Mouse (Mus musculus) embryo, embryonic 11.5 days (tissue): Measurements from ENCODE around the gene Bcl6b.

Experiments
- DNase-seq: peaks from one replicate; pipeline ENCODE4 v3.0.0-alpha.2; 2012; ENCODE audit warnings: low read depth, low spot score

Bcl6b gene

DNA sequence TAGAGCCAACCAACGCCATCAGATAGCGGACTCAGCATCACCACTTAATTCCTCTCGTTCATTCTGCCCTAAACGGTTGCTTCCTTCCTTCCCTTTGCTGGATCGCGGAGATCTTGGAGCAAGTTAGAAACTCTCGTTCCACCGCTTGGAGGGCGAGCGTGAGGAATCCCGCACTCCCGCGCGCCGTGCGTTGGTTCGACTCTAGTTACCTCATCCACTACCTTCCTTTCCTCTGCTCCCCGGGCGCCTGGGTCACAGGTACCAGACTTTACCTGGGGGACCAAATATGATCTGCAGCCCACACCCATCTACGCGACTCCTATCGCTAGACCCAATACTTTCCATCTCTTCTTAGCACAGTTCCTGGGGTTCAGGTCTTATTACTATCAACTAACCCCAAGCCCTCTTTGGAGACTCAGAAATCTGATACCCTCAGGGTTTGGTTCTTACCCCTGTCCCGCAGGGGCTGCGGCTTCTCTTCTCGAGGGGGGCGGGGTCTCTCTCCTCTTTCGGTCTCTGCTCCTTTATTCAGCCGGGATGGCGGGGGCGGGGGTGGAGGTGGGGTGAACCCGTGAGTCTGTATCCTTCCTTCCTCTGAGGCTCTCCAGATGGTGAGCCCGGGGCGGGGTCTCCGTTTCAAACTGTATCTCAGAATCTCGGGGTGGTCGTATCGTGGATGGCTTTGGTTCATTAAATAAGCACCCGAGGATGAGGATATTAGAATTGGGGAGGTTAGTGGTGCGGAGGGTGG, at the start of gene Bcl6b:
Gene Bcl6b, minus strand, starts transcription at position 539 of the 751 bp plus-strand sequence.
- no peak for DNase-seq

DNA sequence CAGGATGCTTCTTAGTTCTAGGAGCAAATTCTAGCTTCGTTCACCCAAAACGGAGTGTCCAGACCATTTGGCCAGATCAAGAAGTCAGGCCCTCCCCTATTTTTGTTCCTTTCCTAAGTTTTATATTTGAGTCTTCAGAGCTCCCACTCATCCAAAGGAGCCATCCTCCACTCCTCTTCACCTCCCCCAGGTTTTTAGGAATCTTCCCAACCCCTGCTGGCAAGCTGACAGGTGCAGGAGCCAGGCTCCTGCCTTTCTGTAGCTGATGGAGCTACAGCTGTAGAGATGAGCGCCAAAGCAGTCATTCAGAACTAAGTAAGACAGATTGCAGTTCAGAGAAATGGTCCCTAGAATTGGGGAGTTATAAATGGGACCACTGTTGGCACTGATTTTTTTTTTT, 49.4 kb upstream of the Bcl6b start:
- no peak for DNase-seq

DNA sequence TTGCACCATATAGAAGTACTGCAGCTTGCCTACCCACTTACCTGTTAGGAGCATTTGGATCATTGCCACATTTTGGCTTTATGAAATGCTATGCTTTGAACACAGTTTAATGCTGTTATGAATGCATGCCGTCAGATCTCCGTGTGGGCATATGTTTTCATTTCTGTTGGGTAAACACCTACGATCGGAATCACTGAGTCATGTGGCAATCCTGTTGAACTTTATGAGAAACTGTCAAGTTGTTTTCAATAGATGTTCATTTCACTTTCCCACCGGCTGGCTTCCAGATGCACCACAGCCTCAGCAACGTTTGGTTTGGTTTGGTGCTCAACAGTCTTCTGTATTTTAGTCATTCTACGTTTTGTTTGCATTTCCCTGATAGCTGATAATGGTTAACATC, 42.0 kb upstream of the Bcl6b start:
- no peak for DNase-seq

DNA sequence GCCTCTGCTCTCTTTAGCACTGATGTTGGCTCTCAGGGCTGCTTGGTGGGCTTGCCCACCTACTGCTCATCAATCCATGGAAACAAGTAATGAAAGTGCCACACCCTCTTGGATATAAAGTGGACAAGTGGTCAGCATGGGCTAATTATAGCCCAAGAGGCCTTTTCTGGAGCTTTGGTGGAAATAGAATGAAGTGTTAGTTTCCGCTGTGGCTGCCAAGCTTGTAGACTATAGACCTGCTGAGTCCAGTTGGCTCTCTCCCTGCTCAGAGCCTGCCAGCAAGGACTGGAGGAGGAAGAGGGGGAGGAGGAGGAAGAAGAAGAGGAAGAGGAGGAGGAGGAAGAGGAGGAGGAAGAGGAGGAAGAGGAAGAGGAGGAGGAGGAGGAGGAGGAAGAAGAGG, 36.8 kb upstream of the Bcl6b start:
- no peak for DNase-seq

DNA sequence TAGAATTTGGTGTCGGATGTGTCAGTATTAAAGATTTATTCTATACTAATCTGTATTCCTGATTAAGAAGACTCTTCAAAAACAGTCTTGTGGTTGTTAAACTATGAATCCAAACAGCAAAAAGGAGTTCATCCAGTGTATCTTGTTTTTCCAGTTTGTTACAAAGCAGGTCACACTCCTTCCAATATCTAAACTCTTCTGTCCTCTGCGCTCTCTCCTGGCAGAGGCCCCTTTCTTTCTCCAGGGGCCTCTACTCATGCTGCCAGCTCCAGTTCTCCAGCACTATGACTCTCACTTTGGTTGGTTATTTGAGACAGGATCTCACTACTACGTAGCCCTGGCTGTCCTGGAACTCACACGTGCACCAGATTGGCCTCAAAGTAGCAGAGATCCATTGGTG, 36.2 kb upstream of the Bcl6b start:
- DNase-seq, result no peak

DNA sequence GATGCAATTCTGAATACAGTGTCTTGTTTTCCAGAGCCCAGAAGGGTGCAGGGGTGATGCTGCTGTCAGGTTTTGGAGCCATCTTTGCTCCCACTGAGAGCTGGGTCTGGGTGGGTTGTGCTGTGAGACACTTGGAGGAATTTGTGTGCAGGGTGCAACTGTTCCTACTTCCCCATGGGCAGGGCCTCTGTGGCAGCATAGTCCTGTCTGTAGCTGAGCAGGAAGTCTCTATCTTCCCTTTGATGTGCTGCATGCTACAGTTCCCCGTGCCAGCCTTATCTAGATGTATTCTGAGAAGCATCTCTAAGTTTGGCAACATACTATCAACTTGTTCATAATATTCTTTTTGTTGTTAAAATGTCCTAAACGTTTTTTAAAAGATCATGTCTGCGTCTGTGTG, 35.7 kb upstream of the Bcl6b start:
- DNase-seq, result no peak

DNA sequence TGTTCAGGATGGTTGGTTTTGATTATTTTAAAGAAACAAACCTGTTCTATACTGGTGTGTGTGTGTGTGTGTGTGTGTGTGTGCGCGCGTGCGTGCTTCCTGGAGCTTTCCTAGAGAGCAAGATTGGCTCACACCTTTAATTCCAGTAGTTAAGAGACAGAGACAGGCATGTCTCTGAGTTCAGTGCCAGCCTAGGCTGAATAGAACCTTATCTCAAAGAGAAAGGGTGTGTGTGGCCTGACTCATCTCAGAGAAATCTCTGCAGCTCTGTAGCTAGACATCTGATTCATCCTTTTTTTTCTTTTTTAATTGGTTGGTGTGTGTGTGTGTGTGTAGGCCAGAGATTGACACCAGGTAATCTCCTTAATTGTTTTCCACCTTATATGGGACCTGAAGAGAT, 29.4 kb upstream of the Bcl6b start:
- DNase-seq, result no peak

DNA sequence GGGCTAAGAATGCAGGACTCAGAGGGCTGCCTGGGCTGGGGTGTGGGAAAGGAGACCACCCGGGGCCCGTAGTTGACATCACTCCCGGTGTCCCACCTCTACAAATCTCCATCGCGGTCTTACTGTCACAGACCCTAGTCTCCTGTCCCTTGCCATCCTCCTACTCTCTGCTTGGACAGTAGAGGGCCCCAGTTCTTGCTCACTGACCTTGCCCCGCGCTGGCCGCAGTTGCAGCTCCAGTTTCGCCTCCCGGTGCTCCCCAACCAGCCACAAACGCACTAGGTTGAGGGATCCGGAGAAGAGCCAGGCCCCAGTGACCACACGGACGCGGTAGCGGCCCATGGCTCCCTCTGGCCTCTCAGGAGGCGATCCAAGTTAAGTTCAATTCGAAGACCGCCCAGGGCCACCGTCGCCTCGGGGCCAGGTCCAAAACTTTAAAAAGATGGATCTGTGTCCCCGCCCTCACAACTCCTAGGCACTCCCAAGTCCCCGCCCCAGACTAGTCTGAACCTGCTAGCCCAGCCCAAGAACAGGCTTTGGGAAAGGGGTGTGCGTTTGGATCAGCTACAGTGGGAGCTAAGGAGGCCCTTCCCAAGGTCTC, 25.4 kb upstream of the Bcl6b start, which contains the start of gene Alox12:
Gene Alox12, minus strand, starts transcription at position 423 of the 601 bp plus-strand sequence.
- DNase-seq, result no peak

DNA sequence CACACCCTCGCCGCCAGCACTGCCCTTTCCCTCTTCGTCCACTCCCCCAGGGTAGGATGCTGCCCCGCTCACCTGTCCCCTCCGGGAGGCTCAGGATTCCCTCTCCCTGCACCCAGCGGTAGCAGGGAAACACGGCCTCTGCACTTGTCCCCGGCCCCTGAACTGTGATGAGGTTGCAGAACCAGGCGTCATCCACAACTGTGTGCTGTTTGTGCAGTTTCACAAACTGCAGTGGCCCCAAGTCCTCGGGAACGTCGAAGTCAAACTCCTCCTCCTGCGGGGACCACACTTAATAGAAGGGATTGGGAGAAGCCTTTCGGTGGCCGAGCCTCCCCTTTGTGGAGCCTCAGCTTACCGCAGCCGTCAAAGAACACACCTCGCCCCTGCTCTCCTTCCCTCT, 24.7 kb upstream of the Bcl6b start:
- no peak for DNase-seq

DNA sequence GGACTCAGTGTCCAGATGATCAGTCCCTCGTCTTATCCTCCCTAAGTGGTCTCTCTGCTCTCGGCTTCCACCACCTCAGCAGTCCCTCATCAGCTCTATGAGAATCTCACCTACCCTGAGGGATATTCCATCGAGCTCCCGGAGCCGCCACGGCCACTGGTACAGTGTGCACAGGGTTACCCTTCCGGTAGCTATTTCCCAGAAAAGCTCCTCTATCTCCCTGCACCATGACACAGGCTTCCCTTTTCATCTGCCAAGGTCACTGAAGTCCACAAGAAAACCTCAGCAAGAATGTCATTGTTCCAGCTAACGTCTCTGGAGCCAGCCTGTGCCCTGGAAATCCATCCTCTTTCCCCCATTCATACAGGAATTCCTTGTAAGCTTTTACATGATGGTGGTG, 22.3 kb upstream of the Bcl6b start:
- no peak for DNase-seq

DNA sequence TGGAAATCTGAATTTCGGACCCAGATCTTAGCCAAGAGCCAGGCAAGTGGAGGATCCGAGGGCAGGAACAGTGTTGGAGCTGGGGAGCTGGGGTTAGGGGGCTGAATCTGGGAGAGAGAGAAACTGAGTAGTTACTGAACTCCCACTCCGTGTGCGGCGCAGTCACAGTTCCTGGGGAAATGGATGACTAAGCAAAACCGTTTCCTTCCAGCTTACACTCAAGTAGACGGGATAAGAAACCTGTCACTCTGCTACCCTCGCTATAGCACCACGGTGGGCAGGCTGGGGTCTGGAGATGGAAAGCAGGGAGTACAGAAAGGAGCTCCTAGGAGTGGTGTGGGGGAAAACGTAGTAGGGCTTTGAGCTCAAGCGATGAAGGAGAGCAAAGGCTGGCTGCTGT, 20.6 kb upstream of the Bcl6b start:
- no peak for DNase-seq

DNA sequence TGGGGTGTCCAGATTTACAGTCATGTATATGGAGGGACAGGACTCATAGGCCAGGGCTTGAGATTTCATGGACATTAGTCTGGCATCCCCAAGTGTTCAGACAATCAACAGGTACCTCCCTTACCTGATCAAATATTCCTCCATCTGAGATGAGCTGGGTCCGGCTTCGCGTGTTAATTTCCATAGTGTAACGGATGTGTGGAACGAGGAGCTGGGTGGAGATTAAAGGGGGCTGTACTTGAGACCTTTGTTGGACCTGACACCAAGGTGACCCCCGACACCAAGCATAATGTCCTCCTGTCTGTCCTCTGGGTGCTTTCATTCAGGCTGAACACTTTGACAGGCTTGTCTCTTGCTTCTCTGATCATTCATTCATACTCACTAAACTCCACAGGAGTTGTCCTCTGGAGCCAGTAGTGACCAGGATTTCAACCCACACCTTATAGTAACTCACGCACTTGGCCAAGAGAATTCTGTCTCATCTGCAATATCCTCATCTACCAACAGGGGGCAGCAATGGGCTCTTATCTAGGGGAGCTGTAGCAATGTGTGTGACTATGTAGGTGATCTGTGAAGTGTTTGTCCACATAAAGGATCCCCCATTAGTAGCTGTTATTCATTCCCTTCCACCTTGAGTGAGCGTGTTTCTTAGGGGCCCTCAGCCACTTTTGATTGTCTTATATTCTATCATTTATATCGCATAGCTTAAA, 17.7 kb upstream of the Bcl6b start:
- no peak for DNase-seq

DNA sequence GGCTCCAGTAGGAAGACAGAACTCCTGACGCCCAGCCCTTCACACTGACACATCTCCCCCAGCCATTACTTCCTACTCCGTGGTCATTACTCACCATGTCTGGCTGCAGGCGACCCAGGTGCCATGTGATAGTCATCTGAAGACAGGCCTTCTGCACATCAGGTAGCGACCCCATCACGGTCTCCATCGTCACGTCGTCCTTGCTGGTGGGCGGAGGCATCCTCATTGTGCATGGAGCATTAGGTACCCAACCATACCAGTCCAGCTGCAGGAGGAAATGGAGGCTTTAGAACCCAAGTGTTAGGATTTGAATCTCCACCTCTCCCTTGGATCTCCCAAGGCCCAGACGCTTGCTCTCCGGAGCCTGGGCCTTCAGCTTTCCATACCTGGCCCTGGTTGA, 13.0 kb upstream of the Bcl6b start:
- DNase-seq, result no peak

DNA sequence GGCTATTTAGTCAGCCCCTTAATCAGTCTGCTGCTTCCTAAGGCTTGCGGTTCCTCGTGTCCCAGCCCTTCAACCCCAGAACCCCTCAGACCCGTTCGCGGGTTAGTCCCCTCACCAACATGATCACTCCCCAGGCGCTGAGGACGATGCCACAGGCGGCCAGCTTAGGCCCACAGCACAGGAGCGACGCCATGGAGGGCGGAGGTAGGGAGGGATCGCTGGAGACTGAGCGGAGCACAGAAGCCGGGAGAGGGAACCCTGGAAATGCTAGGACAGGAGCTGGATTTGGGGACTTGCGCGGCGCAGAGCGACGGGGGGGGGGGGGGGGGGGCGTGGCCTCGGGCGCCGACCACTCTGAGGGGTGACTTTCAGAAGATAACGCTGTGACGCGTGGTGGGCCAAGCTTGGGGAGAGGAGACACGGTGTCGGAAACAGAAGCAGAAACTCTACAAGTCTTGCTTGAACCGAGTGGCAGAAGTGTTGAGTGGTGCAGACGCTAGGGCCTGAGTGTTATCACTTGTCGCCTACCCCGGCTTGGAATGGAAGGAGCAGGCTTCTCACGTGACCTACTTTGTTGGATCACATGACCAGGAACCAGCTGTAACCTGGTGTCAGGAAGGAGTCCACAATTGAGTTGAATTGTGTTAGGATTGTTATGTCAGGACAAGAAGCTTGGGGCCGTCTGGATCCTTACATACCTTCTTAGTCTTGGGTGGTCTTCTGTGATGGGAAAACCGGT, 10.1 kb upstream of the Bcl6b start, which contains the start of the genes Gm21988 and Rnasek:
Gene Gm21988, minus strand, starts transcription at position 290 of the 739 bp plus-strand sequence.
Gene Rnasek, minus strand, starts transcription at position 302 of the 739 bp plus-strand sequence.
- peak; percentile 75 for DNase-seq

DNA sequence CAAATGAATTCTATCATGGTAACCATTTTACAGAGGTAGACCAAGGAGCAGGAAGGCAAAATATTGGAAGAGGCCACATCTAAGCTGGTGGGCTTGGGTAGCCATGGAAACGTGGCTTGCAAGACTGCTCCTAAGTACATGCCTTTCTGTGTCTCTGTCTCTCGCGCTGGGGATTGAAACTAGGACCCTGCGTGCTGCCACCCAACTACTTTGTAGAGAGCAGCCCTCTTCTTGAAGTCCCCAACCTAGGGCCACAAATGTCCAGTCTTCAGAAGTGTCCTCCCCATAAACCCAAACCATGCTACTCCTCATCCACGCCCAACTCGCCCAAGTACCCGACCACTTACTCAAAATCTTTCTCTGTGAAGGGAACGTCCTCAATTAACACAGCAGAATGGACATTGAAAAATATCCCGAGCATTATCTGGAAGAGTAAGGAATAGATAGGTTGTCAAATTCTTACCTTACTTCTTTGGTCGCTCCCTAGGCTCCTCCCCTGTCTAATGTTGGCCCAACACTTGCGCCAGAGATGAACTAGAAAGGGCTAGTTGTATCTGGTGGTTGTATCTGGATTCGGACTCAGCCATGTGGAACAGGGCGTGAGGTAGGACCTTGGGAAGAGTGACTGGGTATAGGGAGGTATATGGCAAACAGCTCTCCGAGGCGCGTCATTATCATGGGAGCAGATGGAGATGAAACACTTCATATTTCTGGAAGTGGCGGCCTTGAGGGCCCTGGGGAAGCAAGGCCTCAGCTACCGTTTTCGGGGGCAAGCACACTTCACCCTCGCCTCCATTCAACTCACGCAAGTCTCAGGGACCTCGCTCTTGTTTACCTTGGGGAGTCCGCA, 9.2 kb upstream of the Bcl6b start:
- DNase-seq, result no peak

DNA sequence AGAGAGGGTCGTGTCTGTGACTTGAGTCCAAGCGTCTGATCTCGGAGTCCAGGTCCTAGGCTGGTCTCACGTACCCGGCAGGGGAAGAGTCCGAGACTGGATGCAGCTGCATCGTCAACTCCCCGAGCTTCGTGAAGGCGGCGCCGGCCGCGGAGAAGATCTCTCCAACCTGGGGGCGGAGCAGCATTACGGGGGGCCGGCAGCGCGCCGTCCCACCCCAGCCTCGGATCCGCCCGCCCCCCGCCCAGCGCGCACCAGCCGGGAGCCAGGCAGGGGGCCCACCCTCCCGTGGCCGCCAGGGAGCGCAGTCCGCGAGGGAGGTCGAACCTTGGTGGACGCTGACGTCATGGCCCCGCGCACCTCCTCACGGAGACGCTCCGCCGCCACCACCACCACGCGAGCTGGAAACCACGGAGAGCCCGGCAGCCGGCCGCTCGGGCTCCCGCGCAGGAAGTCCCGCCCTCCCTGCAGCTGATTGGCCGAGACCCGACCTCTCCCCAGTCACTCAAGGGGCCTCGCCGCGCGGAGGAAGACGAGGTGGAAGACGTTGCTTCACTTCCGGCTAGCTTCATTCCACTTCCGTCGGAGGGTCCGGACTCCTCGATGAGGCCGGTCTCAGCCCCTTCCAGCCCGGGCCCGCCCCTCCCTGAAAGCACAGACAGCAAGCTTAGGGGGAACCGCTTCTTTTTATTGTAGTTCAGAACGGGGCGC, 8.0 kb upstream of the Bcl6b start, which contains the start of gene 0610010K14Rik:
Gene 0610010K14Rik, minus strand, starts transcription at position 458 of the 711 bp plus-strand sequence.
- peak; percentile 91 for DNase-seq

DNA sequence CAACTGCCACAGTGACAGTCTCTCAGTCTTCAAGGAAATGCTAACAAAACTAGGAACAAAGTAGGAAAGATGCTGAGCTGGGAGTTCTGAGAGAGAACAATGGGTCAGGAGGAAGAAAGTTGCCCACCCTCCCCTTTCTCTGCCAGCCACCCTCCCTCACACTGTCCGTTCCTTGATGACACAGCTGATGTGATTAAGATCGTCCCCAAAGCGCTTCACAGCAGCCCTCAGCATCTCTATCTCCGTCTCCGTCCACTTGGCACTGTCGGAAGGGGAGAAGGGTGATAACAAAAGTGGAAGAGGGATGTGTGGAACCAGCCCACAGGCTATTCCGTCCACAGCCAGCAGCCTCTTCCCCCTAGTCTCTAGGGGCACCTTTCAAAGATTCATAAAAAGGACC, 7.1 kb upstream of the Bcl6b start:
- no peak for DNase-seq

DNA sequence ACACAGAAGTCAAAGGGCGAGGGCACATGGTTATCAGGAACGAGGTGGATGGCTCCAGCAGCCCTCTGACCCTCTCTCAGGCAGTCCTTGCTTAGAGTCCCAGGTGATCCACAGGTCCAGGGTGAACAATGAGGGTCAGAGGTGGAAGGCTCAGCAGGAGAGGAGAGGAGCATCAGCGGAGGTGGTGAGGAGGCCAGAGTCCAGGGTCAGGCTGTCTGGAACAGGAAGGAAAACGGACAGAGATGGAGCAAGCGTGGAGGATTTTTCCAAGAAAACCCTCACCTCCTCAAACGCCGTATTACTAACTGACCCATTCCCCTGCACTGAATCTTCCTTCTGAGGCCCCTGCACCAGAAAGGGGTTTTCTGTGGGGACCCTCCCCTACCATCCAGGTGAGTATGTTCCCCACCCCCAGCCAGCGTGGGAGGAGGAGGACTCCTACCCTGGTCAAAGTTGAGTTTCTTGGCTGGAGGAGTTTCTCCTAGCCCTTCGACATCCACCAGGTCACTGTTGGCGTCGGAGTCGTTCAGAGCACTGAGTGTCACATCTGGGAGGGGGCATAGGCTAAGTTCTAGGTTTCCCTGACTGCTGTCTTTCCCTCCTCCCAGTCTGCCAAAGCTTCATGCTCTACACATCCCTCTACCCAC, 5.8 kb upstream of the Bcl6b start:
- no peak for DNase-seq

DNA sequence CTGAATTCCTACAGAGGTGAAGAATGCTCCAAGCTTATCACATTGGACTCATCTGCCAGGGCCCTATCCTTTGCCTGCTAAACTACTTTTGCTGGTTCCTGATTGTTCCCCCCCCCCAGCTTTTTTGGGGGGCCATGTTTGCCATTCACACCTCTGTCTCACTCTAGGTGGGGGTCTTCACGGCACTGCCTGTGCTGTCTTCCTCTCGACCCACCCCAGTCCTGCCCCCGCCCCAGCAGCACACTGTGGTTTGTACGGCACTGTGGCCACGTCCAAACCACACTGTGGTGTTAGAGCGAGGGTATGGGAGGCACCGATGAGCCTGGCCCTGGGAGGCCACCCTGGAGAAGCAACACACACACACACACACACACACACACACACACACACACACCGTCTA, 4.9 kb upstream of the Bcl6b start:
- DNase-seq, result no peak

DNA sequence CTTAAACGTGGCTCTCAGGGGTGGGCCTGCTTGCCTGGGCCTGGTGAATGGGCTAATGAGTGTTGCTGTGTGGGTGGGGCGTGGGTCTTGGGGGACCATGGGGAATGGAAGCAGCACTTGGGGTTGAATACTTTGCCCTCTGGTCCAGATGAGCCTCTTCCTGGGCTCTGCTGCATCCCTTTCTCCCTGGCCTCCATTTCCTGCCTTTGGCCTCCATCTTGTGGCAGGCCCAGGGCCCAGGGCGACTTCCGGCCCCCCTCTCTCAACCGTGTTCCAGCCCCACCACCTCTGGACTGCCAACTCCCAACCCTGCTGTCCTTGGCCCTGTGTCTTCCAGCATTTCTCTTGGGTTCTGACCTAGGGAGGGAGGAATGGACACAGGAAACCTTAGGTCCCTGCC, 4.4 kb upstream of the Bcl6b start:
- DNase-seq, result no peak
